11 mouse cellular contexts compared by ENCODE assay signal in genomic region chr6:52840589-52841044, GRCm38 (mm10).
A peak's percentile ranks its signal among the peaks of the same experiment; 100 is the strongest.
DNase-seq lines count a peak whose midpoint lies in the region; ATAC-seq and TF ChIP-seq lines count a peak whose summit lies in the region.
"Had no signal": no experiment of that assay in that cellular context is flagged by ENCODE, and none has a peak within 500 bp of the region (broad histone marks: within the 10 kb centered on the region; RNA-seq: fewer than 3 reads in every experiment).

No protein-coding gene starts in this region.

- 0 out of 2 replicates have a peak, but pooled peaks cover 3% of the 10 kb centered on the region for H3K4me1 ChIP-seq in neural tube, embryonic 11.5 days (ENCODE audit: control insufficient read depth, insufficient read depth, low read length)
- H3K4me1 ChIP-seq in hindbrain, postnatal 0 days (ENCODE audit: insufficient read depth, low read length): no peaks in the 10 kb centered on the region; the same call in 1 of the 2 replicates
- H3K4me1 ChIP-seq: liver, embryonic 13.5 days had no signal

- H3K27ac ChIP-seq in neural tube, embryonic 11.5 days (ENCODE audit: low read depth, low read length): 0 out of 2 replicates have a peak overlapping the region, but pooled peaks have one; percentile 0
- no peak overlapping the region for H3K27ac ChIP-seq in hindbrain, postnatal 0 days
- H3K27ac ChIP-seq: liver, embryonic 13.5 days had no signal

- 18% methylated on average over 9 of the region's 9 CpGs for WGBS in neural tube, embryonic 11.5 days
- 24% methylated on average over 9 of the region's 9 CpGs for WGBS in hindbrain, postnatal 0 days

- TF ChIP-seq CTCF in hindbrain, postnatal 0 days (IDR thresholded peaks at IDR 0.05; ENCODE audit: low read depth): 0 out of 2 replicates have a peak, but pooled peaks have one; percentile 1

- H3K36me3 ChIP-seq in neural tube, embryonic 11.5 days (ENCODE audit: control insufficient read depth, insufficient read depth, low read length): no peaks in the 10 kb centered on the region
- H3K36me3 ChIP-seq in hindbrain, postnatal 0 days (ENCODE audit: insufficient read depth, low read length): no peaks in the 10 kb centered on the region
- H3K36me3 ChIP-seq: liver, embryonic 13.5 days had no signal

- H3K27me3 ChIP-seq in neural tube, embryonic 11.5 days (ENCODE audit: control insufficient read depth, insufficient read depth, low read length): no peaks in the 10 kb centered on the region
- no peaks in the 10 kb centered on the region for H3K27me3 ChIP-seq in hindbrain, postnatal 0 days (ENCODE audit: insufficient read depth, low read length)
- H3K27me3 ChIP-seq: liver, embryonic 13.5 days; Patski had no signal

- peak; percentile 77 to 83 for DNase-seq in cerebellum, postnatal 10 days
- no peak for DNase-seq in cerebellum, adult 11-12 months
- peak; percentile 37 for DNase-seq in neural tube, embryonic 11.5 days (ENCODE audit: low spot score)
- no peak for DNase-seq in neural tube, embryonic 10.5 days (ENCODE audit: extremely low spot score, low spot score)
- DNase-seq in hindbrain, postnatal 0 days (ENCODE audit: low spot score): peak; percentile 64
- peak; percentile 54 for DNase-seq in retina, adult 2 months (ENCODE audit: low read depth, low spot score)
- DNase-seq in kidney, postnatal 25 days: no peak
- no peak for DNase-seq in layer of hippocampus, adult 18-20 months (ENCODE audit: low spot score in 2 of 2)
- DNase-seq: kidney, postnatal 36 days; liver, embryonic 13.5 days had no signal

- H3K9ac ChIP-seq in neural tube, embryonic 11.5 days (ENCODE audit: low read length): no peak overlapping the region
- no peak overlapping the region for H3K9ac ChIP-seq in hindbrain, postnatal 0 days (replicated peaks; ENCODE audit: low read length)
- H3K9ac ChIP-seq: liver, embryonic 13.5 days had no signal

- H3K4me2 ChIP-seq in neural tube, embryonic 11.5 days (ENCODE audit: low read depth): no peak overlapping the region
- no peak overlapping the region for H3K4me2 ChIP-seq in hindbrain, postnatal 0 days (ENCODE audit: low read depth, low read length)
- H3K4me2 ChIP-seq: liver, embryonic 13.5 days had no signal

- no peak for ATAC-seq in neural tube, embryonic 11.5 days (ENCODE audit: insufficient read depth, low FRiP score, low TSS enrichment)
- peak; percentile 24; the same call in 1 of the 2 replicates for ATAC-seq in hindbrain, postnatal 0 days
- ATAC-seq: Patski had no signal

- H3K9me3 ChIP-seq in neural tube, embryonic 11.5 days (ENCODE audit: control insufficient read depth, low read length): no peaks in the 10 kb centered on the region
- no peaks in the 10 kb centered on the region for H3K9me3 ChIP-seq in hindbrain, postnatal 0 days (ENCODE audit: low read length)
- H3K9me3 ChIP-seq: liver, embryonic 13.5 days had no signal

- H3K4me3 ChIP-seq in neural tube, embryonic 11.5 days (ENCODE audit: low read depth, low read length): no peak overlapping the region
- H3K4me3 ChIP-seq in hindbrain, postnatal 0 days (ENCODE audit: low read length): no peak overlapping the region
- H3K4me3 ChIP-seq: liver, embryonic 13.5 days had no signal

Comparison
In these comparisons a context has a peak if more than half of its experiments do, and no peak if none do; other contexts are left out.
1. DNase-seq: peak in cerebellum, postnatal 10 days (2 of 2), neural tube, embryonic 11.5 days (single experiment), hindbrain, postnatal 0 days (single experiment) and retina, adult 2 months (single experiment); none in cerebellum, adult 11-12 months (single experiment), neural tube, embryonic 10.5 days (single experiment), kidney, postnatal 25 days (0 of 2) and layer of hippocampus, adult 18-20 months (0 of 2).